Mouse (Mus musculus) mouse trophoblast stem cell (cell line): ENCODE results near the gene Gm6710.
"Not testable (repeated sequence)": the region's sequence is repeated elsewhere in the genome, so short reads cannot be mapped to it uniquely, and the experiment has no call there.

ENCODE experiments used
- in situ Hi-C, 2 experiments: fragments of 300-500 bp; cut with MseI, MboI; formaldehyde crosslinking; loops; 2 replicates in 1 of 2; 3 replicates in 1 of 2; pipeline ENCODE4 v1.15.1; 2025

Gm6710 gene

DNA sequence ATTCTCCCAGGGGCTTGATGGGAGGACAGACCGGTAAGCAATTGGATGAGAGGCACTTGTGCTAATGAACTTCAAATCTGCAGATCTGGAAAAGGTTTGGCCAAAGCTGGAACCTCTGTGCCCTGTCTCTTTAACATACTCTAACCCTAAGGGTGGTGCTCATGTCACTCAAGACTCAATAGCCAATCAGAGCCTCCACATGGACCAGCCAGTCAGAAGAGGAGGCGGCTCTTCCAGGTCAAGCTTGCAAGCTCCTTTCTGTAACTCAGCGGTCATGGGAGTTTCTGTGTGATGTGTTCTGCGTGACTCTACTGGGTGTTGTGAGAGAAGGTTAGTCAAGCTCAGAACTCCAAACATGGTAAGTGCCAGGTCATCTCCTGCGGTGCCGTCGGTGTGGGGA, at the start of gene Gm6710:
Gene Gm6710, plus strand, starts transcription at position 196 of the 400 bp plus-strand sequence.
- in situ Hi-C loops = not testable (repeated sequence)
